Mouse (Mus musculus) heart, adult 9 months (tissue): Measurements from ENCODE around the gene Brd9.
"Not testable (repeated sequence)": the region's sequence is repeated elsewhere in the genome, so short reads cannot be mapped to it uniquely, and the experiment has no call there.

Experiments used
- DNase-seq, 2 experiments: peaks; one replicate each; pipeline ENCODE4 v3.0.0; 2022; ENCODE audit warnings: low spot score in 2 of 2

Brd9 gene

DNA sequence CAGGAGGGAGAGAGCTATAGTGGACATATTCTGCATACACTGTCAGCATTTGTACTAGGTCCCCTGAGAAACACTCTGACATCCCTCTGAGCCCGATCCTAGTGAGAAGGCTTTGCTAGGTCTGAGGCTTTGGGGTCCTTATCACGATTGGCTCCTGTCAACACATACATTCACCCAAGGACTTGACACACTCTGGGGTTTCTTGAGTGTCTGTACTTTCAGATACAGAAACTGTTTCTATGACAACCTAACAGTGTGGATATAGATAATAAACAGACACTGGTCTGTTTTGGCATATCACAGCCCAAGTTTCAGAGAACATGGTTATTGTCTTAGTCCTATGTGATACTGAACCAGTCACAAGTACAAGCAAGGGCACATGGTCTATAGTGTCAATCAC, 53.1 kb downstream of the Brd9 start:
- DNase-seq, result no peak

DNA sequence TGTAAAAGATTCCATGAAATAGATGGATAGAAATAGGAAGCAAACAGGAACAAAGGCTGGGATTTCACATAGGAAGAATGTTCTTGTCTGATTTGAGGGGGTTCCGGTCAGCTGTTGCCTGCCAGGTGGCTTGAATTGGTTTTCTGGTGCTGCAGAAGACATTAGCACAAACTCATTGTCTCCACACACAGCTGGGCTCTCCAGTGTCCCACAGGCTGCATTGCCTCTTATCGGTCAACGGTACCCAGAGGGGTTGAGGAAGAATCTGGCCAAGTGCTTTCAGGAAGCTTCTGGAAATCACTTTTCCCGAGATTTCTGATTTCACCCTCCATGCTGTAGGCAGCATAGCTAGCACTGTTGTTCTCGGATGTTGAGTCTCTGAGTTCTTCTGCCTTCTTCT, 53.7 kb downstream of the Brd9 start:
- DNase-seq, result peak; percentile 52 to 81

DNA sequence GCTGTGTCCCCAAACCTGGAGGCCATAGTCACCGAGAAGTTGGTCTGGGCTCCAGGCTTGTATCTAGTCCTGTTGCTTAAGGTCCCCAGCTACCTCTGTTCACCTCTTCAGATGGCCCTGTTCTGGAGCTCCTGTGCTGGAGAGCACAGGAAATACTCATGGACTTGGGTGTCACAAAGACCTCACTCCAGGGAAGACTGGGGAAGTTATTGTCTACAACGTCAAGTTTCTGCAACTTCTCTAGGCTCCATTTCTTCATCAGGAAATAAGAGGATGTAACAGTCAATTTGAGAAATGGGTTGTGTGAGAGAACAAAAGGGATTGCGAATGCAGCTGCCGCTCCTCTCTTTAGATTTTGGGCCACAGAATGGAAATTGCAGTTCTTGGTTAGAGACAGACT, 58.8 kb downstream of the Brd9 start:
- DNase-seq, result no peak

DNA sequence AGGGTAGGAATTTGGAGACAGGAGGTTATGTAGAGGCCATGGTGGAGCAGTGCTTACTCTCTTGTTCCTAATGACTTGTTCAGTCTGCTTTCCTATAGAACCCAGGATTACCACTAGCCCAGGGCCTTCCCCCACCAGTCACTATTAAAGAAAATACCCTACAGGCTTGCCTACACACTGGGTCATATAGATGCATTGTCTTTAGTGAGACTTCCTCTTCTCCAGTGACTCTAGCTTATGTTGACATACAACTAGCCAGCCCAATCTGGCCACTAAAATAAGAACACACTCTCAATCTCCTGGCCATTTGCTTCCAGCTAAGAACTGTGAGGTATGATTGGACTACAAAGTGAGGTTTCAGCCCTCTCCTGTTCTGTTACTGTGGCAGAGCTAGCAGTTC, 62.9 kb downstream of the Brd9 start:
- no peak for DNase-seq

DNA sequence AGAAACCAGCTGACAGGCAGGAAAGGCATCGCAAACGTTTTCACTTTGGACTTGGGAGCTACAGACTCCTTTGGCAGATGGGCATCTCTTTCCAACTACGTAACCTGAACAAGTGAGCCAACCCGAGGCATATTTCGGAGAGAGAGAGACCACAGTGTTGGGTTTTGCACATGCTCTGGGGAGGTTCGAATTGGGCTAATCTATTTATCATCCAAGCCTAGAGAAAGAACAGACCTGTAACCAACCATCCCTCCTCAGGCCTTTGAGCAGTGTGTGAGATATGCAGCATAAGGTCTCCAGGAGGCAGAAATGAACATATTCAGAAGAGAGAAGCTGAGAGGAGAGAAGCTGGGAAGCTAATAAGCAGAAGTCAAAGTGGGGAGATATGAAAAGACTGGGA, 63.4 kb downstream of the Brd9 start:
- DNase-seq, result no peak

DNA sequence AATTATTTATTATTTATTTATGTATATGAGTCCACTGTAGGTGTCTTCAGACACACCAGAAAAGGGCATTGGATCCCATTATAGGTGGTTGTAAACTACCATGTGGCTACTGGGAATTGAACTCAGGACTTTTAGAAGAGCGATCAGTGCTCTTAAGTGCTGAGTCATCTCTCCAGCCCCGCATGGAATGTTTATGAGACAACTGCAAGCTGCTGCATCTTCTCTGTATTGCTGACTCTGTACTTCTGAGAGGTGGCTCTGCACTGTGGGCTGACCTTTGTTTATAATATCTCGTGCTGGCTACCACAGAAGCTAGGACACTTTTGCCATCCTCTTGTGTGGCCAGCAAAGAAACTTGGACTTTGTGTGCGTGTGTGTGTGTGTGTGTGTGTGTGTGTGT, 63.9 kb downstream of the Brd9 start:
- DNase-seq, result no peak

DNA sequence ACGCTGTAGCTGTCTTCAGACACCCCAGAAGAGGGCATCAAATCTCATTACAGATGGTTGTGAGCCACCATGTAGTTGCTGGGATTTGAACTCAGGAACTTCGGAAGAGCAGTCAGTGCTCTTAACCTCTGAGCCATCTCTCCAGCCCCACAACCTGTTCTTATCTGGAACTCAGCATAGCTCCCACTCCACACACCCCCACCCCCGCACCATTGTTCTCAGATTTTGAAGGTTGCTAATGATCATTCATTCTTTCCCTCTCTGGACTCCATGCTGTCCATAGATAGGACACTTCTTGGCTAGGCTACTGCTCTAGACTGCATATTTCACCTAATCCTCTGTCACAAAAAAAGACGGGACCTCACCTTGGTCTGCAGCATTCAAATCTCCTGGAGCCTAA, 69.3 kb downstream of the Brd9 start:
- not testable (repeated sequence) for DNase-seq

DNA sequence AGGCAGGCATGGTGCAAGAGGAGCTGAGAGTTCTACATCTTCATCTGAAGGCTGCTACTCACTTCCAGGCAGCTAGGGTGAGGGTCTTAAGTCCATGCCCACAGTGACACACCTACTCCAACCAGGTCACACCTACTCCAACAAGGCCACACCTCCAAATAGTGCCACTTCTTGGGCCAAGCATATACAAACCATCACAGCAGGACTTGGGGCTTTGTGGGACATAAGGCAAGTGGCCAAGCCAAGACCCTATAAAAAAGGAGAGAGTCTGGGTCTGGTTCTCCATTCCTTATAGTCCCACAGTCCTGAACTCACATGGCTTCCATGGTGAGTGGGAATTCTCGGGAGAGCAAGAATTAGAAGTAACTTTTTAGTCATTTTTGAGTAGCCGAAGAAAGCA, 70.6 kb downstream of the Brd9 start:
- not testable (repeated sequence) for DNase-seq

DNA sequence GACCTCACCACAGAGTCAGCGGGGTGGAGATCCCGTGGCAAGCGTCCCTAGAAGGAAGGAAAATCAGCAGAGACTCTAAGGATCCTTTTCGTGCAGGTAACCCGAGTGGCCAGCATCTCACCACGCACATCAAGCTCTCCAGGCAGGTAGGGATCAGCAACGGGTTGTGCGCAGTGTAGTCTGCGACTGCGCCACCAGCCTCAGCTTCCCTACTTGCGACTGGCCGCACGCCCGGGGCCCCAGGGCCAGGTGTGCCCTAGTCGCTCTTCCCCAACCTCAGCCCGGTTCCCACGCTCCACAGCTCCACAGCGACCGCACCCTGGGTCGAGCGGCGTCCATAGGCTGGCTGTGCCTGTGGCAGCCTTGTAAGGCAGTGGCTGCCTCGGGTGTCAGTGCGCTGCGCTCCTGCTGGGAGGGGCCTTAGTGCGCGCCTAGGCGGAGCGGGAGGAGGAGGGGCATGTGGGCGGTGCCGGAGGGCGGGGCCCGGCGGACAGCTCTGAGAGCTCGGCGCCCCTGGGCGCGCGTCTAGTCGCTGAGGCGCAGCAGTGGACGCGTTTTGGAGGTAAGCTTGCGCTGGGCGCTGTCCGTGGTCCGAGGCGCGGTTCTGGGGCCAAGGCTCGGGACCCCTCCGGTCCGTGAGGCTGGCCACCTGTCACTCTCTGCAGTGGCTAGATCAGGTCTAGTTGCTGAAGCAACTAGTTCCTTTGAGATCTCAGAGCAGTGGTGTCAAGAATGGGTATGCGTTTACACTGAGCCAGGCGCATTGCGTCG, 71.5 kb downstream of the Brd9 start, which contains the start of gene Tppp:
Tppp (plus strand) TSS at position 460 of the 771 bp plus-strand sequence.
- peak; percentile 95 to 96 for DNase-seq

DNA sequence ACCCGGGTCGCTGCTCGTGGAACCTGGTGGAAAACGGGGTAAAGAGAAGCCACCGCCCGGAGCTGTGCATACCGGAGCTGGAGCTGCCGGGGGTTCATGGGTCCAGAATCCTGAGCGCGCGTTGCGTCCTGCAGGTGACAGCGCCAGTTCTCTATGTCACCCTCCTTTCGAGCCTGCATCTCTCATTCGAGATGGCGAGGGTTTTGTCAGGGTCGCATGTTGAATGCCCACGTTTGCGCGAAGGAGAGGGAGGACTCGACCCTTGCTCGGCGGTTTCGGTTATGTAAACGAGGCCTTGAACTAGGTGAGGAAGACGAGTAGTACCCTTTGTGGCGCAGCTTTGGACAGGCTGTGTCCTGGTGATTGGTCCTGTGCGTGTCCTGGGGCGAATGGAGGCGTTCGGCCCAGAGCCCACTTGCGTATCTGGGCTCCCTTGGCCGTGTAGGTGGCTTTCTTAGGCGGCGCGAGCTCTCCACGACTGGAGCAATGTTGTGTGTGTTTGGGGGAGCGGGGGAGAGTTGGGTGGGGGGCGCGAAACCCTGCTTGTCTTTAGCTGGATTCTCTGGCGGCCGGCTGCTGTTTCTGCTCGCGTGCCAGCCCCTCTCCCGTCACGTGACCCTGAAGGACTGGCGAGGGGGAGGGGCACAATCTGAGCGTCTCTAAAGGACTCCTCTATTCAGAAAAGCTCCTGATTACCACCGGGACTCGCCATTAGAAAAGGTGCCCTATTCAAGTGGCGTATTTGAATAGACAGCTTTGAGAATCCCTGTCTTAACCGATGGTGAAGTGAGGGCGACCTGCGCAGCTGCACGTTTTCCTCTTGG, 72.4 kb downstream of the Brd9 start:
- DNase-seq, result peak; percentile 70 to 77
